Mouse (Mus musculus) left cerebral cortex, adult 9 months (tissue): ENCODE measurements at regions not wholly inside any gene's neighbourhood (a gene's known extent, or its start where the extent isn't known, plus 50 kb on each side); places are given as distances from the start of the nearest gene placed in this dataset.
"Not testable (repeated sequence)": the region's sequence is repeated elsewhere in the genome, so short reads cannot be mapped to it uniquely, and the experiment has no call there.

Experiments used
- DNase-seq, 2 experiments: peaks; one replicate each; pipeline ENCODE4 v3.0.0; 2022; ENCODE audit warnings: low spot score in 2 of 2

- DNase-seq: no peak
Measured at GRCm38 (mm10) chr8:126081279-126081678, 86.3 kb downstream of the Kcnk1 start.

- DNase-seq: no peak
Measured at GRCm38 (mm10) chr8:126082827-126083226, 87.9 kb downstream of the Kcnk1 start.

DNA sequence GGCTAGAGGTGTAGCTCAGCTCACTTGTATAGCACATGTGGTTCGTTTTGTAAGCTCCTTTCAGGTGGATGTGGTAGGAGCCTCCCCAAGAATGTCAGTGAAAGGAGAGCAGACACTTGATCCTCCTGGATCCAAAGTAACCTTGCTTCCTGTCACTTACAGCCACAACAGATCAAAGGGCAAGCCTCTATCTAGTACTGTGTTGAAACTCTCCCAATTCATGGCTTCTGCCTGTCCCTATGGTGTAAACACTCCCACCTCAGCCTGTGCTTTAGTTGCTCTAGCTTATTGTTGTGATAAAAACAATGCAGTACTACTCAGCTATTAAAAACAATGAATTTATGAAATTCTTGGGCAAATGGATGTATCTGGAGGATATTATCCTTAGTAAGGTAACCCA, 95.8 kb downstream of the Kcnk1 start:
- no peak for DNase-seq

DNA sequence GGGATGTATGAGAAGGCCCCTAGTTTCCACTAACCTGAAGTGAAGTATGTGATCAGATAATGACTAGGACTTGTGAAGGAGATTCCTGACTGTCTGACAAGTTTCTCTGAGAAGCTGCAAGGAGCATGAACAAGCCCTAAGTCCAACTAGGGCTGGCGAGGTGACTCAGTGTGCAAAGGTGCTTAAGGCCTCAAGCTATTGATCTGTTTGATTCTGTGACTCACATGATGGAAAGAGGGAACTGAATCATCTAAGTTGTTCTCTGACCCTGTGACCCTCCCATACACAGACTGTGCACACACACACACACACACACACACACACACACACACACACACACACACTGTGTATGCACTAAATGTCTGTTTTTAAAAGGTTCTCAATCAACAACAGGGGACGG, 99.0 kb downstream of the Kcnk1 start:
- DNase-seq: no peak

GRCm38 (mm10) chr8:126096056-126096455, 101.1 kb downstream of the Kcnk1 start:
- no peak for DNase-seq

- peak in 1 of 2 experiments; percentile 32 for DNase-seq
Measured at GRCm38 (mm10) chr8:126096636-126097170, 101.7 kb downstream of the Kcnk1 start.

DNA sequence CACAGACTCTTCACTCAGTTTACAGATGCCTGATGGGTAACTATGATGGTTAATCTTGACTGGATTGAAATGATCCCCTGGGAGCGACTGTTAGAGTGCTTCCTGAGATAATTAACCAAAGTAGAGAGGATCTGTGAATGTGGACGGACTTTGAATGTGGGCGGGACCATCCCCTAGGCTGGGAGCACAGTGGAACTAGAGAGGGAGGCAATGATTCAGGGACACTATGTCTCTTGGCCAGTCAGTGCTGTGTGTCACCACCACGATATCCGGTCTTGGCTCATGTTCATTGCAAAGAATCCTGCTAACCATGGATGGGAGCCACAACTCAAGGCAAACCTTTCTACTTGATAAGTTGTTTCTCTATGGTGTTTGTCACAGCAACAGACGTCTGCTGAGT, 103.9 kb downstream of the Kcnk1 start:
- DNase-seq: no peak

DNA sequence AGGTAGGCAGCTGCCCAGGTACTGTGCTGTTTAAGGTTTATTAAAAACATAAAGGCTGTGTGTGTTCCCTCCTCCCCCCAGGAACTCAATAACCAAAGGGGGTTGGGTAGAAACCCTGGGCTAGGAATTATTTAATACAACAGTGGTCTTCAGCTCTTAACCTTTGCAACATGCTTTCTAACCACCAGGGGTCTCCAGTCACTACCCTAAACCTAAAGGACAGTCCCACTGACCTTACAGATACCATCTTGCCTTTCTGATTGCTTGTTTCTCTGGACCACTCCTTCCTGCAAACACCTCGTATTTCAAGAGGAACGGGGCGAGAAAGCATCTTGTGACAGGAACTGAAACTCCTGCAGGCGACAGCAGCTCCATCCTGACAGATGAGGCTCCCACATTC, 104.9 kb downstream of the Kcnk1 start:
- no peak for DNase-seq

- DNase-seq: peak in 1 of 2 experiments; percentile 11
Measured at GRCm38 (mm10) chr8:126105043-126105442, 110.1 kb downstream of the Kcnk1 start.

DNA sequence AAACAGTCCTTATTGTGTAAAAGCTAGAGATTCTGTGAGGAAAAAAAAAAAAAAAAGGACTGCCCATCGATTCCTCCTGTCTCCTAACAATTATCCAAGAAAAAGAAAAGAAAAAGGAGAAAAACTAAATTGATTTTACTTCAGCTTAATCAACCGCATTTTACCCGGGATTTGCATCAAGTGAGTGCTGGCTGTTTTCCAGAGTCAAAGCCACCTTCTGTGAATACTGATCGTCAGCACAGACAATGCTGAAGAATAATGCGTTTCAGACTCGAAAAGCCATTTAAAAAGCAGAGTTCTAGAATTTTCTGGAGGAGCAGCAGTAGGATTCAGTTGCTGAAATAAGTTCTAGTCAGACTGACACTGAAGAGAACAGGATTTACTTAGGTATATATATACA, 131.1 kb downstream of the Kcnk1 start:
- no peak for DNase-seq

- DNase-seq: no peak
Measured at GRCm38 (mm10) chr8:126132076-126132475, 137.1 kb downstream of the Kcnk1 start.

DNA sequence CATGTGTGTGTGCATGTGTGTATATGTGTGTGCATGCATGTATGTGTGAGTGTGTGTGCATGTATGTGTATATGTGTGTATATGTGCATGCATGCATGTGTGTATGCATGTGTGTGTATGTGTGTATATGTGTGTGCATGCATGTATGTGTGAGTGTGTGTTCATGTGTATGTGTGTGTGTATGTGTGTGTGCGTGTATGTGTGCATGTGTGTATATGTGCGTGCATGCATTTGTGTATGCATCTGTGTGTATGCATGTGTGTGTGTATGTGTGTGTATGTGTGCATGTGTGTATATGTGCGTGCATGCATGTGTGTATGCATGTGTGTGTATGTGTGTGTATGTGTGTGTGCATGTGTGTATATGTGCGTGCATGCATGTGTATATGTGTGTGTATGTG, 137.9 kb downstream of the Kcnk1 start:
- DNase-seq: not testable (repeated sequence)

GRCm38 (mm10) chr8:126135100-126135499, 140.1 kb downstream of the Kcnk1 start:
- DNase-seq: no peak

DNA sequence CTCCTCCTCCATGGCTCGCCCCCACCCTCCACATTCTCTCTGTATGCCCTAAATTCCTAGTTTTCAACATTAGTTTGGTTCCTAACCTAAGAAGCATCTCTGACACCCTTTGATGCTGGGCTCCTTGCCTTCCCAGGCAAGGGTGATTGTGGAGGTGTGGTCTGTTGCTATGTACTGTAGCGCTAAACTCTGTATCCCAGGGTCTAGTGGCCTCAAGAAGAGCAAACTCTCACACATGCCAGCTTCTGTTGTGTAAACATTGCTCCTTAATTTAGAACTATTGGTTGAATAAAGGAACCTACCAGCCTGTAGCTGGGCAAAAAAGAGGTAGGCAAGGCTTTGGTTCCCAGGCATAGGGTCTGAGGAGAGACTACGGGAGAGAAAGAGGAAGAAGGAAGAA, 140.6 kb downstream of the Kcnk1 start:
- DNase-seq: no peak

GRCm38 (mm10) chr8:126136946-126137345, 142.0 kb downstream of the Kcnk1 start:
- no peak for DNase-seq

DNA sequence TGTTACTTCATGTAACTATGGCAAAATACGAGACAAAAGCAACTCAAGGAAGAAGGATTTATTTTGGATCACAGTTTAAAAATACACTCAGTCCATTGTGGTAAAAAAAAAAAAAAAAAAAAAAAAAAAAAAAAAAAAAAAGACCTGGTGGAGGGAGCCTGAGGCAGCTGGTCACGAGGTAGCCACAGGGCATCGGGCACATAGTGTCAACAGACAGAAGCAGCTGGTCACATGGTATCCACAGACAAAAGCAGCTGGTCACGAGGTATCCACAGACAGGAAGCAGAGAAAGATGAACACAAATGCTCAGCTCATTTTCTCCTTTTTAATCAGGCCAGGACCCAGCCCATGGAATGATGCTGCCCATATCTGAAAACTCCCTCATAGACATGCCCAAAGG, 142.5 kb downstream of the Kcnk1 start:
- no peak for DNase-seq

GRCm38 (mm10) chr8:126138645-126139545, 143.9 kb downstream of the Kcnk1 start:
- no peak for DNase-seq

GRCm38 (mm10) chr8:126139546-126139870, 144.5 kb downstream of the Kcnk1 start:
- DNase-seq: no peak

GRCm38 (mm10) chr8:126140998-126141397, 146.0 kb downstream of the Kcnk1 start:
- no peak for DNase-seq

- no peak for DNase-seq
Measured at GRCm38 (mm10) chr8:126151527-126151926, 146.8 kb upstream of the Slc35f3 start.

DNA sequence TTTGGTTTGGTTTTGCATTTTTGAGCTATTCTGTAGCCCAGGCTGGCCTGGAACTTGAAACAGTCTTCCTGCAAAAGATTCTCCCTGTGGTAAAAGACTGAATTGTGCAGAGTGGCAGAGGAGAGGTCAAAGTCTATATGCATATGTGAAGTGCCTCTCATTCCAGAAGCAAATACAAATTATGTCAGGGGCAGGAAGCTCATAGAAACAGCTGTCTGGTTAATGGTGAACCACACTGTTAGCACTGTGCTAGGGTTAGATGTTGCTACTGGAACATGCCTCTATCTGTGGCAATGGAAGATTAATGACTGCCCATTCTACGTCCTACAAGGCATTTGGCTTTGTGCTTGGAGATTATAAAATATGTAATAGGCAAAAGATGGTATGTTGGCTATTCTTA, 144.4 kb upstream of the Slc35f3 start:
- DNase-seq: no peak

DNA sequence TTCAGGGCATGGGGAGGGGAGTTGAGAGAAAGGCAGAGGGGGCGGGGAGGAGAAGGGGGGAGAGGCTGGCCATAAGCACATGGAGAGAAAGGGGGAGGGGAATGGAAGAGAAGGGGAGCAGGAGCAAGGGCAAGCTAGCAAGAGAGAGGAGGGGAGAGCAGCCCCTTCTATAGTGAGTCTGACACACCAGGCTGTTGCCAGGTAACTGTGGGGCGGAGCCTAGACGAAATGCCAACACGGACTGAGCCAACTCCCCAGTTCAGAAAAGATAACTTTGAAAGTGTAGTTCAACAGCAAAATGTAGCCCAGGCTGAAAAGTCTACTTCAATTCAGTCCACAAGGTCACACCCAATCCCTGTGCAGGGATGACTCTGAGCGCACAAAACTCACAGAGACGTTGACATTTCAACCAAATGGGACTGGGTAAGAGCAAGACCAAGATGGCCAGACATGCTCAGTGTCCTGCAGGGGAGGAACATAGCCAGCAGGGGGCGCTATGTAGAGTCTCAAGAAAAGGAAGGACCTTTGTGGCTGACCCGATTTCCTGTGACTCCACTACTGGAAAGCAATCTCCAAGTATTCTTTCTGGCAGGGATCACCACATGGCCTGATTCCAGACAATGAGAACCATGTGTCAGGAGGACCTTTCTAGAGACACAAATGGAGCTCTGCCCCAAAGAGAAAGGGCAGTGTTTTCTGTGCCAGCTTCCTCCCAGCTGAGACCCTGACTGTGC, 140.7 kb upstream of the Slc35f3 start:
- DNase-seq: no peak

DNA sequence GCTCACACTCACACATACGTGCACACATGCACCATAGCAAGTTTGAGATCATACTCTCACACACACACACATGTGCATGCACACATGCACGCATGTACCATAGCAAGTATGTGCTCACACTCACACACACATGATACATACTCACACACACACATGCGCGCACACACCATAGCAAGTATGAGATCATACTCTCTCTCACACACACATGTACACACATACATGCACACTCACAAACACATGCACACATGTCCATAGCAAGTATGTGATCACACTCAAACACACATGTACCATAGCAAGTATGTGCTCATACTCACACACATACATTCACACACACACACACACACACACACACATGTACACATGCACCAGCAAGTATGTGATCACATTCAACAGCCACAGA, 138.9 kb upstream of the Slc35f3 start:
- no peak for DNase-seq
